1 mouse cellular context compared by ENCODE assay signal in the genomic region with DNA sequence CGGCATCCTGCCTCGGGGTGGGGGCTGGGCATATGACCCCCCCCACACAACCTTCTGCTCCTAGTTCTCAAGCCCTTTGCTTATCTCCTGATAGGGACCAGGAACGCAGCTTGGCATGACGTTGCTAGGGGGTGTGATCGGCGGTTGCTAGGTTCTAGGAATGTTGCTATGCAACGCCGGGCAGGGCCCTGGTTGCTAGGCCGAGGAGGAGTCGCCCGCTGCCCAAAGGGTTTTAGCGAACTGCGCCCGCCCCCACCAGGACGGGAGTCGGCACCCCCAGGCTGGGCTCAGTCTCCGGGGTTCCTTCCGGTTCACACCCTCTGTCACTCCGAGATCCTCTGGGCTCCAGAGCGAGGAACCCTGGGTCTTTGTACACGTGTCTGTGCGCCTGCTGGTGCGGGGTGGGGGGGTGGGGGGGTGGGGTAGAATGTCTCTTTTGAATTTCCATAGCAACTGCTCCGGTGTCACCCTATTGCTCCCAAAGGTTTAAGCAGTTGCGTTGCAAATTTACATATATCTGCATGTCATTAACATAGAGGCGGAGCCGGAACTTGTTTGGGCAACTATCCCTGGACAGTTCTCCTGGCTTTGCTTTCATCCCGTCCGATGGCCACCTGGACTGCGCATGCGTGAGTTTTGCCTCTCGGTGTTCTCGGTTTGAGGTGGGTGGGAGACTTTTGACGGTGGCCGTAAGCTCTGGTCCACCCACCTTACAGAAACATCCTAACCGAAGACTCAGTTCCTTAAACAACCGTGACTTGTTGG.
TF ChIP-seq lines count a peak whose summit lies in the region.

No protein-coding gene starts in this region.

TF ChIP-seq in MEL, 35 proteins besides CTCF, POLR2A, EP300 and RAD21 (continued from another document):
- TF ChIP-seq UBTF (IDR thresholded peaks at IDR 0.05; ENCODE audit: borderline replicate concordance, insufficient read depth, low read depth, low read length) (no peak), ZKSCAN1 (IDR thresholded peaks at IDR 0.05; ENCODE audit: low read depth, low read length) (no peak), USF2 (IDR thresholded peaks at IDR 0.05; ENCODE audit: borderline replicate concordance in 1 of 2, insufficient read depth in 1 of 2, low read depth in 1 of 2, low read length in 2 of 2) (no peak), KAT2A (conservative IDR thresholded peaks at IDR 0.05; ENCODE audit: low read depth, low read length) (no peak), TCF12 (IDR thresholded peaks at IDR 0.05; ENCODE audit: low read depth, low read length) (no peak), RCOR1 (IDR thresholded peaks at IDR 0.05; ENCODE audit: low read depth, low read length) (no peak), NELFE (IDR thresholded peaks at IDR 0.05; ENCODE audit: low read depth, low read length) (no peak), ZC3H11A (IDR thresholded peaks at IDR 0.05; ENCODE audit: low read depth, low read length) (no peak), SMC3 (IDR thresholded peaks at IDR 0.05; ENCODE audit: low read depth, low read length) (no peak), GABPA (IDR thresholded peaks at IDR 0.05; ENCODE audit: low read depth, low read length) (no peak), TAL1 (IDR thresholded peaks at IDR 0.05; ENCODE audit: low read length) (no peak), MAFK (IDR thresholded peaks at IDR 0.05; ENCODE audit: borderline replicate concordance, low read depth, low read length) (no peak), MYC (IDR thresholded peaks at IDR 0.05; ENCODE audit: low read depth, low read length) (no peak), HCFC1 (IDR thresholded peaks at IDR 0.05; ENCODE audit: low read depth, low read length) (0 out of 2 replicates have a peak, but pooled peaks have one; percentile 11), MEF2A (IDR thresholded peaks at IDR 0.05; ENCODE audit: extremely low read depth, insufficient replicate concordance, low read depth, low read length, poor library complexity, severe bottlenecking) (no peak), JUND (IDR thresholded peaks at IDR 0.05; ENCODE audit: low read depth, low read length) (no peak), MAX (IDR thresholded peaks at IDR 0.05; ENCODE audit: low read length) (peak; percentile 43; the same call in 1 of the 2 replicates), USF1 (IDR thresholded peaks at IDR 0.05; ENCODE audit: low read depth, low read length) (no peak), ZNF384 (IDR thresholded peaks at IDR 0.05; ENCODE audit: low read depth, low read length) (no peak), MXI1 (IDR thresholded peaks at IDR 0.05; ENCODE audit: low read depth, low read length) (peak; percentile 49; the same call in 1 of the 2 replicates), ETS1 (IDR thresholded peaks at IDR 0.05; ENCODE audit: low read depth, low read length) (no peak), GATA1 (IDR thresholded peaks at IDR 0.05; ENCODE audit: low read depth, low read length) (no peak), BHLHE40 (IDR thresholded peaks at IDR 0.05; ENCODE audit: borderline replicate concordance, low read depth, low read length) (no peak), POLR2AphosphoS5 (IDR thresholded peaks at IDR 0.05; ENCODE audit: borderline replicate concordance, low read depth, low read length) (no peak), MYB (IDR thresholded peaks at IDR 0.05; ENCODE audit: low read depth, low read length) (no peak), CHD2 (IDR thresholded peaks at IDR 0.05; ENCODE audit: low read length) (no peak), CHD1 (IDR thresholded peaks at IDR 0.05; ENCODE audit: low read depth, low read length) (no peak)
